Mouse (Mus musculus) limb, embryonic 14.5 days (tissue): ENCODE results near the gene Dbh. TPM values are rescaled to one million over a fixed set of nuclear protein-coding genes. Genes with fewer than 3 reads are reported as not detected.

Experiments used
- ATAC-seq: fragments of 200-750 bp; cut with Nextera tagmentation; 2 replicates; pipeline ENCODE4 v1.8.0; 2017; ENCODE audit warnings: low read depth, moderate number of reproducible peaks, moderate TSS enrichment; ENCODE audit not compliant: low FRiP score
- DNase-seq: peaks from one replicate; pipeline ENCODE4 v3.0.0-alpha.2; 2015; ENCODE audit warnings: low spot score
- H3K27ac ChIP-seq: fragments of 300-500 bp; sonication (generic); replicated peaks from 2 replicates; pipeline ENCODE4 v1.5.1; 2014; ENCODE audit warnings: low read depth, mild to moderate bottlenecking, low read length, moderate library complexity, mixed read lengths
- H3K27me3 ChIP-seq: fragments of 300-500 bp; sonication (generic); 2 replicates; pipeline ENCODE4 v1.6.1; 2014; ENCODE audit warnings: low read length, mixed read lengths; ENCODE audit not compliant: control insufficient read depth, insufficient read depth
- H3K36me3 ChIP-seq: fragments of 300-500 bp; sonication (generic); 2 replicates; pipeline ENCODE4 v1.6.1; 2014; ENCODE audit warnings: mild to moderate bottlenecking, low read length, moderate library complexity, mixed read lengths; ENCODE audit not compliant: control insufficient read depth, insufficient read depth
- H3K4me1 ChIP-seq: fragments of 300-500 bp; sonication (generic); 2 replicates; pipeline ENCODE4 v1.6.1; 2014; ENCODE audit warnings: antibody characterized with exemption, low read length, mixed read lengths; ENCODE audit not compliant: control insufficient read depth, insufficient read depth
- H3K4me2 ChIP-seq: fragments of 300-500 bp; sonication (generic); replicated peaks from 2 replicates; pipeline ENCODE4 v1.6.1; 2014; ENCODE audit warnings: low read depth, mild to moderate bottlenecking, low read length, moderate library complexity; ENCODE audit not compliant: severe bottlenecking
- H3K4me3 ChIP-seq: fragments of 300-500 bp; sonication (generic); replicated peaks from 2 replicates; pipeline ENCODE4 v1.5.1; 2014; ENCODE audit warnings: low read length
- H3K9ac ChIP-seq: fragments of 300-500 bp; sonication (generic); 2 replicates; pipeline ENCODE4 v1.6.1; 2014; ENCODE audit warnings: mild to moderate bottlenecking, low read depth, low read length, moderate library complexity; ENCODE audit not compliant: severe bottlenecking
- H3K9me3 ChIP-seq: fragments of 300-500 bp; sonication (generic); 2 replicates; pipeline ENCODE4 v1.6.1; 2016; ENCODE audit warnings: low read length; ENCODE audit not compliant: control insufficient read depth
- POLR2A ChIP-seq: fragments of 200-500 bp; IDR thresholded peaks from 2 replicates; pipeline ENCODE4 v1.8.0; 2012; ENCODE audit warnings: inconsistent platforms, mild to moderate bottlenecking, moderate library complexity, borderline replicate concordance; ENCODE audit not compliant: insufficient read depth, insufficient read length; ENCODE audit errors: extremely low read depth
- WGBS: fragments of 180-500 bp; shearing (Covaris S2); extraction: QIAGEN DNeasy Blood & Tissue Kit; methylation state at CpG from one replicate; pipeline ENCODE4 v1.1.7; 2014; 5-methylcytosine and 5-hydroxymethylcytosine counted together
- polyA plus RNA-seq, 2 experiments: library from polyadenylated mRNA; depleted of rRNA in 1 of 2; stranded (reverse) in 1 of 2; unstranded in 1 of 2; fragments of >200 nt; fragmentation: Nextera tagmentation in 1 of 2; extraction: Ambion mirVana in 1 of 2; gene quantifications; 2 replicates each; pipeline versions ENCODE4 v1.2.1 to v1.2.3; 2012 to 2014

The Dbh gene
- polyA plus RNA-seq, 2 experiments, result 1.6 to 2.2 TPM

DNA sequence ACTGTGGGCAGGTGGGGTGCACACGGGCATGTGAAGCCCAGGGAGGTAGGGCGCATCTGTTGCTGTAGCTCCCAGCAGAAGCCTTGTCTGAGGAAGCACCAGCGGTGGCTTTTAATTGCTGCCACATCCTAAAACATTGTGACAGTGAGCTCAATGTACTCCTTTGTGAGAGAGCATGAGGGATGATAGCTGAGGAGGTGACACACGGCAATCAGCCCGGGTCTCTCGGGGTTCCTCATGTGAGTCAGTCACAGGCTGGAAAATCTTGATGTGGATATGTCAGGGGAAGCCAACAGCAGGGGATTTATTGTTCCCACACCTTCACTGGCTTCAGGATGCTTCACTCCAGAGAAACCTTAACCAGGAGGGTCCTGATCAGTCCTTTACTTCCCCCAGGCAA, 18.2 kb upstream of the Dbh start:
- Histone ChIP-seq H3K27ac (no peak overlapping the region), H3K4me2 (no peak overlapping the region), H3K36me3 (no peaks in the 10 kb centered on the region), H3K27me3 (no peaks in the 10 kb centered on the region), H3K9ac (no peak overlapping the region), H3K4me1 (no peaks in the 10 kb centered on the region), H3K9me3 (no peaks in the 10 kb centered on the region), H3K4me3 (no peak overlapping the region)
- TF ChIP-seq POLR2A, result no peak
- no peak for ATAC-seq
- no peak for DNase-seq
- 81% methylated on average over 6 of the region's 6 CpGs for WGBS

DNA sequence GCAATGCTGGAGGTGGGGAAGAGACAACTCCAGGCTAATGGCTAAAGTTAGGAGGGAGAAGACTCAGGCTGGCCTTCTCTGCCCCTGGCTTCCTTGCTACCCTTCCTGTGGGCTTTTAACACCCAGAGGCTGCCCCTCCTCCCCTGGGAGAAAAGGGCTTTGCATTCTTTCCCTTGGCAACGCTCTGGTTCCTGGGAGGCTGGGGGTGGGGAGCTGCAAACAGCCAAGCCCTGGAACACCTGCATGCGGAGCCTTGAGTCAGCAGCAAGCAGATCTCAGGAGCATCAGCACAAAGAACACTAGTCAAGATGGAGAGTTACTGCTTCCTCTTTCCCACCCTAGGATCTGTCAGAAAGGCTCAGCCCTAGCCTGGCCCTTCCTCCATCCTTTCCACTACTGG, 15.6 kb upstream of the Dbh start:
- H3K36me3 ChIP-seq, result no peaks in the 10 kb centered on the region
- no peak for ATAC-seq
- 3% methylated on average over 2 of the region's 2 CpGs for WGBS
- H3K4me1 ChIP-seq, result no peaks in the 10 kb centered on the region
- H3K27me3 ChIP-seq, result no peaks in the 10 kb centered on the region
- H3K4me3 ChIP-seq, result no peak overlapping the region
- no peak overlapping the region for H3K27ac ChIP-seq
- DNase-seq, result no peak
- no peak overlapping the region for H3K4me2 ChIP-seq
- no peaks in the 10 kb centered on the region for H3K9me3 ChIP-seq
- H3K9ac ChIP-seq, result no peak overlapping the region
- TF ChIP-seq POLR2A, result no peak

DNA sequence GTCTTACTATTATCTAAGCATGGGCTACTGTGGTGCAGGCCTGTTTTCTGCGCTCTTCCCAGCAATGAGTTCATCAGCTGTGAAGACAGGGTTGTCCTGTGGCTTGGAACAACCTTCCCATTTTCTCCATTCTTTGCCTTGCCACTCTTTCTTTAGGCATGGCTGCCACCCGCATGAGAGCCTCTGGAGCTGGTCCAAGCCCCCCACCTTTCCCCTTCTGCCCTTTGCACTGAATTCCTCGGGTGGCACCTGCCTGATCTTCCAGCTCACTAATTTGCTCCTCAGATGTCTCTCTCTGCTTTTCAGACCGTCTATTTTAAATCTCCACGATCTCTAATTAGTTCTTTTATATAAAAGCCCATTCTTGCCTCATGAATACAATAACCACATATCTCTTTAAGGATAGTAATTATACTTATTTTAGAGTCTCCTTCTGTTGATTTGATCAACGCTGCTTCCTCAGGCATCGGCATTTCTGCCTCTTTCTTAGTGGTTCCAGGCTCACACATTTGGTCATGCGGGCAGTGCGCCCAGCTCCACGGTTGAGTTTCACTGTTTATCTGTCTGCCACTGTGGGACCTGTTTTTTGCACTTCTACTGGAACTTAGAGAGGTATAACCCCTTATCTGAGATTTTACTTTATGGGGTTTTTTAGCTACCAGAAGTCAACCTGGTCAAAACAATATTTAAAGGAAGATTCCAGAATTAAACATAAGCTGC, 10.4 kb upstream of the Dbh start:
- no peak overlapping the region for H3K4me3 ChIP-seq
- no peak overlapping the region for H3K27ac ChIP-seq
- no peaks in the 10 kb centered on the region for H3K27me3 ChIP-seq
- no peak overlapping the region for H3K4me2 ChIP-seq
- ATAC-seq, result no peak
- no peak for TF ChIP-seq POLR2A
- no peaks in the 10 kb centered on the region for H3K36me3 ChIP-seq
- no peaks in the 10 kb centered on the region for H3K9me3 ChIP-seq
- no peaks in the 10 kb centered on the region for H3K4me1 ChIP-seq
- DNase-seq, result no peak
- WGBS, result 81% methylated on average over 10 of the region's 10 CpGs
- H3K9ac ChIP-seq, result no peak overlapping the region

DNA sequence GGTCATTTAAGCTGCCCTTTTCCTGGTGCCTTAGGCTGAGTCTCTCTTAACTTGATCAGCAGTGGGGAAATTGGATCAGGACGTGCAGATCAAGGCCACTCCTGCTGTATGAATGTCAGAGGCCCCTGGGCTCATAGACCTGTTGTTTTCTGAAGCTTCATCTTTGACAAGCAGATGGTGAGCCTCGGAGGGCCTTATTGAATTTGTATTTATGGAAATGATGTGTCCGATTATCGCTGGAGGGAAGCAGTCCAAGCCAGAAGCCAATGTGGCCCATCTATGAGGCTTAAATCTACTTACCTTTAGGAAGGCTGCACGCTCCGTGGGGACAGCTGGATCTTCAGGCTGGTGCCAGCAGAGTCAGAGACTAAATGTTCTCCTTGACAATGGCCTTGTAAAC, 8.4 kb upstream of the Dbh start:
- no peak overlapping the region for H3K9ac ChIP-seq
- no peak for ATAC-seq
- no peak for TF ChIP-seq POLR2A

DNA sequence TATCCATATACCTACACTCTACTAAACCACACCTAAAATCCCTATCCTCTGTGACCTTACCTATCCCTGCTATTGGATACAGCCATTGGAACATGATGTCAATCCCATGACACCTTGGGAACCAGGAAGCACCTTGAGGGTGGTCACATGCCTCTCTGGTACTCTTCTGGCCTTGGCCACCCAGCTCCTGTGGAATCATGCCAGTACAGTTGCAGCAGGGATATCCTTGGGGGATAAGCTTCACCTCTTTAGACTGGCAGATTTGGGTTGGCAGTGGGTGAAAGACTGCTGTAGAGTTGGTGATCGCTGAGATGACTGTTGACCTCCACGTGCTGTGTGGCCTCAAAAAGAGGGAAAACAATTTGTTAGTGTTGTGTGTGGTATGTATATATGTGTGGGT, 3.5 kb upstream of the Dbh start:
- no peak overlapping the region for H3K9ac ChIP-seq
- no peak for TF ChIP-seq POLR2A
- WGBS, result 90% methylated on average over 2 of the region's 2 CpGs
- DNase-seq (no peak), ATAC-seq (no peak)
- no peaks in the 10 kb centered on the region for H3K9me3 ChIP-seq
- H3K36me3 ChIP-seq, result no peaks in the 10 kb centered on the region
- H3K27ac ChIP-seq, result no peak overlapping the region
- H3K27me3 ChIP-seq, result no peaks in the 10 kb centered on the region
- H3K4me3 ChIP-seq, result no peak overlapping the region
- H3K4me2 ChIP-seq, result no peak overlapping the region
- no peaks in the 10 kb centered on the region for H3K4me1 ChIP-seq

More for the DNA sequence above, 8.4 kb upstream of the Dbh start:
- no peaks in the 10 kb centered on the region for H3K36me3 ChIP-seq
- H3K27ac ChIP-seq, result no peak overlapping the region
- no peaks in the 10 kb centered on the region for H3K4me1 ChIP-seq
- 80% methylated on average over 6 of the region's 6 CpGs for whole genome bisulfite sequencing
- no peak for DNase-seq
- H3K4me2 ChIP-seq, result no peak overlapping the region
- no peak overlapping the region for H3K4me3 ChIP-seq
- H3K9me3 ChIP-seq, result no peaks in the 10 kb centered on the region
- H3K27me3 ChIP-seq, result no peaks in the 10 kb centered on the region
